Mouse (Mus musculus) gastrocnemius, postnatal 4 days (tissue): ENCODE data around the gene P2ry12. TPM values are rescaled to one million over a fixed set of nuclear protein-coding genes. Genes with fewer than 3 reads are reported as not detected.

Experiments used
- DNase-seq, 2 experiments: peaks; one replicate each; pipeline ENCODE4 v3.0.0; 2021 to 2022; ENCODE audit warnings: low spot score in 2 of 2, mixed read lengths in 2 of 2
- total RNA-seq, 2 experiments: library from RNA; stranded (reverse); gene quantifications; 2 replicates each; pipeline ENCODE4 v1.2.3; 2021

Gene P2ry12
- total RNA-seq, 2 experiments from 2014 or later: 4.0 TPM

GRCm38 (mm10) chr3:59191674-59192073 lies 71.0 kb downstream of the P2ry12 start:
- no peak for DNase-seq

- no peak for DNase-seq
Observed at GRCm38 (mm10) chr3:59187336-59187735, 75.3 kb downstream of the P2ry12 start.

- no peak for DNase-seq
Observed at GRCm38 (mm10) chr3:59185662-59186061, 77.0 kb downstream of the P2ry12 start.

- DNase-seq: no peak
Observed at GRCm38 (mm10) chr3:59182129-59182528, 80.5 kb downstream of the P2ry12 start.

- DNase-seq: no peak
Observed at GRCm38 (mm10) chr3:59181134-59181533, 81.5 kb downstream of the P2ry12 start.

- DNase-seq: no peak
Observed at GRCm38 (mm10) chr3:59176871-59177270, 85.8 kb downstream of the P2ry12 start.

GRCm38 (mm10) chr3:59175234-59175633 lies 87.4 kb downstream of the P2ry12 start:
- DNase-seq: peak in 1 of 2 experiments; percentile 24

GRCm38 (mm10) chr3:59174426-59175154 lies 88.1 kb downstream of the P2ry12 start:
- no peak for DNase-seq

- DNase-seq: no peak
Observed at GRCm38 (mm10) chr3:59169921-59170627, 92.6 kb downstream of the P2ry12 start.

- DNase-seq: no peak
Observed at GRCm38 (mm10) chr3:59169215-59169614, 93.5 kb downstream of the P2ry12 start.

- DNase-seq: no peak
Observed at GRCm38 (mm10) chr3:59168476-59168875, 94.2 kb downstream of the P2ry12 start.

- DNase-seq: no peak
Observed at GRCm38 (mm10) chr3:59167417-59168054, 95.1 kb downstream of the P2ry12 start.

Other genes starting within 250 kb of the P2ry12 start
- under 1 TPM; 0.12 to 0.23 TPM for gene Gpr171, start 161.1 kb downstream of the P2ry12 start, total RNA-seq
- gene P2ry14, start 109.3 kb downstream of the P2ry12 start, total RNA-seq: 1 to 10 TPM; 1.0 to 1.7 TPM
- gene Gpr87, start 67.8 kb downstream of the P2ry12 start, total RNA-seq: not detected
- gene P2ry13, start 52.0 kb downstream of the P2ry12 start, total RNA-seq: 1 to 10 TPM; 1.3 to 2.0 TPM
- gene Igsf10, start 81.5 kb upstream of the P2ry12 start, total RNA-seq: 10 to 100 TPM; 38.9 to 45.0 TPM